Mouse (Mus musculus) embryonic facial prominence, embryonic 13.5 days (tissue): ENCODE results near the gene Cdk8. TPM values are rescaled to one million over a fixed set of nuclear protein-coding genes. Genes with fewer than 3 reads are reported as not detected.

Experiments used
- ATAC-seq: fragments of 200-750 bp; cut with Nextera tagmentation; 2 replicates; pipeline ENCODE4 v1.8.0; 2017; ENCODE audit warnings: low read depth; ENCODE audit not compliant: insufficient number of reproducible peaks, insufficient read depth, low FRiP score, low TSS enrichment
- H3K27ac ChIP-seq: fragments of 300-500 bp; sonication (generic); 2 replicates; pipeline ENCODE4 v1.5.1; 2015; ENCODE audit warnings: moderate library complexity, mild to moderate bottlenecking, inconsistent platforms
- H3K27me3 ChIP-seq: fragments of 300-500 bp; sonication (generic); 2 replicates; pipeline ENCODE4 v1.6.1; 2015; ENCODE audit warnings: mild to moderate bottlenecking, inconsistent platforms
- H3K36me3 ChIP-seq: fragments of 300-500 bp; sonication (generic); 2 replicates; pipeline ENCODE4 v1.6.1; 2015; ENCODE audit warnings: mild to moderate bottlenecking, inconsistent platforms
- H3K4me1 ChIP-seq: fragments of 300-500 bp; sonication (generic); 2 replicates; pipeline ENCODE4 v1.6.1; 2015; ENCODE audit warnings: inconsistent platforms
- H3K4me2 ChIP-seq: fragments of 300-500 bp; sonication (generic); 2 replicates; pipeline ENCODE4 v1.6.1; 2015; ENCODE audit warnings: moderate library complexity, mild to moderate bottlenecking, inconsistent platforms
- H3K4me3 ChIP-seq: fragments of 300-500 bp; sonication (generic); 2 replicates; pipeline ENCODE4 v1.5.1; 2015; ENCODE audit warnings: mild to moderate bottlenecking, inconsistent platforms
- H3K9ac ChIP-seq: fragments of 300-500 bp; sonication (generic); 2 replicates; pipeline ENCODE4 v1.6.1; 2015; ENCODE audit warnings: mild to moderate bottlenecking, inconsistent platforms
- H3K9me3 ChIP-seq: fragments of 300-500 bp; sonication (generic); 2 replicates; pipeline ENCODE4 v1.6.1; 2016; ENCODE audit warnings: inconsistent platforms
- WGBS: fragments of 180-500 bp; shearing (Covaris S2); methylation state at CpG from one replicate; pipeline ENCODE4 v1.1.7; 2015; ENCODE audit warnings: mixed read lengths; 5-methylcytosine and 5-hydroxymethylcytosine counted together
- polyA plus RNA-seq: library from polyadenylated mRNA; unstranded; fragments of >200 nt; fragmentation: Nextera tagmentation; extraction: Ambion mirVana; gene quantifications from 2 replicates; pipeline ENCODE4 v1.2.1, GENCODE M21; 2015

Cdk8 gene
- polyA plus RNA-seq, 1 experiment from 2014 or later = 19.7 TPM

DNA sequence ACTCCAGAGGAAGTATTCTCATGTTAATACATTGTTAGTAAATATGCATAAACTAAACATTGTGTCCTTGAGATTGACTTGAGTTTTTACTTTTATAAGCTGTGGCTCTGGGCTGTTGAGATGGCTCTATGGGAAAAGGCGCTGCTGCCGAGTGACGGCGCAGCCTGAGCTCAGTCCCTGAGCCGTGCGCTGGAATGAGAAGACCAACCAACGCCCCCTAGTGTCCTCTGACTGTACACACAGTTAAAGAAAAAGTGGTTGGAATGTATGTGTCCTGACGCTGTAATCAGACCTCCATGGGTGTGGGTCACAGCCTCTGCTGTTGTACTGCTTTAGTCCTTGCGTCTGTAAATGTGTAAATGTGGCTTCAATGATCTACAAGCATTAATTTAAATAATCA is 29.0 kb downstream of the Cdk8 start:
- H3K4me3 ChIP-seq = no peak overlapping the region
- no peak overlapping the region for H3K4me2 ChIP-seq
- no peak for ATAC-seq
- H3K9ac ChIP-seq = no peak overlapping the region
- peaks cover 4% of the 10 kb centered on the region; the same call in 1 of the 2 replicates for H3K9me3 ChIP-seq
- H3K27ac ChIP-seq = no peak overlapping the region
- no peaks in the 10 kb centered on the region for H3K27me3 ChIP-seq
- peaks cover 26% of the 10 kb centered on the region for H3K36me3 ChIP-seq
- H3K4me1 ChIP-seq = no peaks in the 10 kb centered on the region
- 53% methylated on average over 9 of the region's 9 CpGs for WGBS

DNA sequence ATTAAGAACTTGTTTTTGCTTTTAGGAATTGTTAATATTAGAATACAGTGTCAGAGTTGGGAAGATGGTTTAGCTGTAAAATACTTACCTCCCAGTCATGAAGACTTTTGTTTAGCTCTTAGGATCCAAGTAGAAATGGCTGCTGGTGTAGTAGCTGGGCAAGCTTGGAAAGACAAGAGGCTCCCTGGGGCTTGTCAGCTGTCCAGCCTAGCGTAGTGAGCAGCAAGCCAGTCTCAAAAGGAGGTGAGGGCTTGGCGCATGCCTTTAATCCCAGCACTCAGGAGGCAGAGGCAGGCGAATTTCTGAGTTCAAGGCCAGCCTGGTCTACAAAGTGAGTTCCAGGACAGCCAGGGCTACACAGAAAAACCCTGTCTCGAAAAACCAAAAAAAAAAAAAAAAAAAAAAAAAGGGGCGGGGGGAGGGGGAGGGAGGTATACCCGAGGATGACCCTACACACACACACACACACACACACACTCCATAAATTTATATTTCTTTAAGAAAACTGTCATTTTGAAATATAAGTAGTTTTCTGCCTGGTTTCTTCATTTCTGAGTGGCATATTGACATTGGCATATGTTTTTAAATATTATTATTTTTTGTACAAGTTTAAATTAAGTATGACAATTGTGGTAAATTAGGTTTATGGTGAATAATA is 35.0 kb downstream of the Cdk8 start:
- Histone ChIP-seq H3K27ac (no peak overlapping the region), H3K9ac (no peak overlapping the region), H3K27me3 (no peaks in the 10 kb centered on the region), H3K4me2 (no peak overlapping the region), H3K4me1 (no peaks in the 10 kb centered on the region), H3K36me3 (peaks cover 21% of the 10 kb centered on the region), H3K4me3 (no peak overlapping the region), H3K9me3 (no peaks in the 10 kb centered on the region)
- no peak for ATAC-seq
- 83% methylated on average over 4 of the region's 6 CpGs for WGBS

DNA sequence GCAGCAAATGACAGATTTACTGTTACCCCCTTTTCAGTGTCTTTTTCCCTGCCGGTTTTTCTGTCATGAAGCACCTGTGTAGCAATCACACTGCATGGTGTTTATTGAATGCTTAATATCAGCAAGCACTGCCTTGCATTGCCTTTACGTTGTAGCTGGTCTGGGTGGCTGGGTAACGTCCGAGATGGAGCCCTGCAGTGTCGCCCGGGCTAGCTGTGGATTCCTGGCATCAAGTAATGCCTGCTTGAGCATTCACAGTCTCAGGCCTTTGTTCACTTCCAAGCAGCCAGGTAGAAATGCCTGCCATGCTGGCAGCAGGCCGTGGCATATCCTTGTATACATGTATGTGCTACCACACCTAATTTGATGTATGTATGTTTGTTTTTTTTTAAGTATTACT is 36.7 kb downstream of the Cdk8 start:
- Histone ChIP-seq H3K9me3 (no peaks in the 10 kb centered on the region), H3K4me2 (no peak overlapping the region), H3K4me3 (no peak overlapping the region), H3K9ac (no peak overlapping the region), H3K36me3 (peaks cover 22% of the 10 kb centered on the region), H3K27ac (no peak overlapping the region), H3K27me3 (no peaks in the 10 kb centered on the region), H3K4me1 (no peaks in the 10 kb centered on the region)
- WGBS = 93% methylated on average over 7 of the region's 7 CpGs
- no peak for ATAC-seq

DNA sequence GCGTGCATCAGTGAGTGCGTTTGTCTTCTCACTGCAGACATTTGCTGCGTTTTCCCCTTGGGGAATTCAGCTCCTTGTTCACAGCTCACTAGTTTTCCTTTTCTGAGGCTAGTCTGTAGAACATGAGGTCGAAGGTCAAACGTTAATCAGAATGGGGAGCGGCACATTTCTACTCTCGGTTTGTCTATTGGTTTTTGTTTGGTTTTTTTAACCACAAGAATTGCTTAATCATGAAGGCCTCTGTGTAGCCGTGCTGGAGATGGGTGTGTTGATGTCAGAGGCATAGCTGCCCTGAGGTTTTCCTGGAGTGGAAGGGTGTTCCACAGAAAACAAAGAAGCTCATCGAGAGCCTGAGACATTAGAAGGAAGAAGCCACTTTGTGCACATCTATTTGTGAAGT is 39.6 kb downstream of the Cdk8 start:
- Histone ChIP-seq H3K9me3 (no peaks in the 10 kb centered on the region), H3K4me3 (no peak overlapping the region), H3K4me1 (no peaks in the 10 kb centered on the region), H3K27me3 (no peaks in the 10 kb centered on the region), H3K4me2 (no peak overlapping the region), H3K27ac (no peak overlapping the region), H3K9ac (no peak overlapping the region), H3K36me3 (peaks cover 34% of the 10 kb centered on the region)
- no peak for ATAC-seq
- WGBS = 91% methylated on average over 9 of the region's 9 CpGs

DNA sequence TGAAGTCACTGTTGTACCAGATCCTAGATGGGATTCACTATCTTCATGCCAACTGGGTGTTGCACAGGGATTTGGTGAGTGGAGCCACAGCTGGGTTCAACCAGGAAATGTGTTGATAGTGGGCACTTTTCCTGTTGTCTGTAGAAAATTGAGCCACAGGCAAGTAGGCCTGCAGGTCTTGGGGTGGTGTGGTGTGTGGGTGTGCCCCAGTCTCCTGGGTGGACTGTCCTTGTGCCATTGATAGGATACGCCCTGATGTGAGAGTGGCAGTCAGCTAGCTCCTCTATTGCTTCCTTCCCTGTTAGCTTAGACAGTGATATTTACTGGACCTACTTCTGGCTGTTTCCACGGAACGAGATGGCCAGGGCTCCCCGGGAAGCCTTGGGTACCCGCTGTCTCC is 40.6 kb downstream of the Cdk8 start:
- no peak for ATAC-seq
- 91% methylated on average over 5 of the region's 5 CpGs for WGBS
- H3K9ac ChIP-seq = no peak overlapping the region
- H3K27ac ChIP-seq = no peak overlapping the region
- no peak overlapping the region for H3K4me2 ChIP-seq
- H3K4me3 ChIP-seq = no peak overlapping the region
- H3K9me3 ChIP-seq = no peaks in the 10 kb centered on the region
- peaks cover 38% of the 10 kb centered on the region for H3K36me3 ChIP-seq
- H3K27me3 ChIP-seq = no peaks in the 10 kb centered on the region
- no peaks in the 10 kb centered on the region for H3K4me1 ChIP-seq

DNA sequence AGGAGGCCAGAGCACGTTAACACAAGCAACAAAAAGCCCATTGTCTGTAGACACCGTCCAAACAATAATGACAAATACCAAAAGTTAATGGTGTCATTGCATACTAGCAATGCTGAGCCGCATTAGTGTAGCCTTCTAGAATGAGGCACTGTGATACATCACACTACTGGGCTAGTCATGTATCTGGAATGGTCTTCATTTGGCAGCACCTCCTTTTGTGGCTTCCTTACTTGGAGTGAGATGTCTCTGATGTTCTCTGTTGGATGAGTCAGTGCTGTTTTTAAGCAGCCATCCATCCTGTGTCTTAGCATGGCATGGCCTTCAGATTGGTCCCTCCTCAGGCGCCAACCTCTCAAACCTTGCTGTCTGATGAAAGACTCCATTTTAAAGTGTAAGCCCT is 42.1 kb downstream of the Cdk8 start:
- Histone ChIP-seq H3K4me1 (no peaks in the 10 kb centered on the region), H3K27me3 (no peaks in the 10 kb centered on the region), H3K36me3 (peaks cover 38% of the 10 kb centered on the region), H3K4me3 (no peak overlapping the region), H3K27ac (no peak overlapping the region), H3K4me2 (no peak overlapping the region), H3K9ac (no peak overlapping the region), H3K9me3 (no peaks in the 10 kb centered on the region)
- no peak for ATAC-seq
- 88% methylated on average over 4 of the region's 4 CpGs for WGBS

DNA sequence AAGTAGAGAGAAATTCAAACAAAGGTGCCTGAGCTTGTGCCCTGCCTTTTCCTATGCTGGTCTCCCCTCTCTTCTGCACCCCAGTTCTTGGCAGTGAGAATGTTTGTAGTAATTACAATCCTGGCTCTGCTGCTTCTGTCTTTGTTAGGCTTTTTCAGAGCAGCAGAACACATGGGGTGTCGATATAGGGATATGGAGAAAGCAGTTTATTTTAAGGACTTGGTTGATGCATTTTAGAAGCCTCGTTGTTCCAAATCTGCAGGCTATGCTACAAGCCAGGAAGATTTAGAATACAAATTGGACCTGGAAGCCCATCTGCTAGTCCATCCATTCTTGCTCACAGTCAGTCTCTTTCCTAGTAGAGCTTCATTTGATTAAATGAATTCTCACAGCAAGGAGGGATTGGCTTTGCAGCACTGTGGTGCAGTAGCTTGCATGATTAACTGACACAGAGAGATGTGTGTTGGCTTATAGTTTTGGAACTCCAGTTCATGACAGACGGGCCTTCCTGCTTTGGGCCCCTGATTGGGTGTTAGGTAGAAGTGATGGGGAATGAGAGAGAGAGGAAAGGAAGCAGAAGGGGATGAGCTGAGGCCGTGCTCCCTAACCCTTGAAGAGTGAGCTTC is 43.5 kb downstream of the Cdk8 start:
- no peak overlapping the region for H3K4me2 ChIP-seq
- H3K4me1 ChIP-seq = no peaks in the 10 kb centered on the region
- no peak overlapping the region for H3K4me3 ChIP-seq
- peaks cover 39% of the 10 kb centered on the region for H3K36me3 ChIP-seq
- H3K9ac ChIP-seq = no peak overlapping the region
- 85% methylated on average over 4 of the region's 4 CpGs for WGBS
- H3K27me3 ChIP-seq = no peaks in the 10 kb centered on the region
- no peaks in the 10 kb centered on the region for H3K9me3 ChIP-seq
- no peak overlapping the region for H3K27ac ChIP-seq
- no peak for ATAC-seq

DNA sequence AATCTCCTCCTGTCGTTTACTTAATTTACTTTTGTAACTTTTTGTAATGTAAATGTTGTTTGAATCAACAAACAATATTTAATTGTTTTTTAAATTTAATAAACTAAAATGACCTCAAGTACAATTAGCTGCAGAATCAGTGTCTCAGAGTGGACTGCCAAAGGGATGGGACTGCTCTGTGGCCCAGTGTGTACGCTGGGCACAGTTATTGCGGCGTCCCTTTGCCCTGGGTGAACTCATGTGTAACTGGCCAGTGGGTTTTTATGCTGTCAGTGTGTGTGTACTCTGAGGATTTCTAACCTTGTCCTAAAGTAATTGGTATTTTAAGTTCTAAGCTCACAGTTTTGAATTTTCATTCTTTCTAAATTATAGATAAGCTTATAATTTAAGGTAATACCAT is 46.5 kb downstream of the Cdk8 start:
- no peak for ATAC-seq
- Histone ChIP-seq H3K9ac (no peak overlapping the region), H3K4me2 (no peak overlapping the region), H3K9me3 (no peaks in the 10 kb centered on the region), H3K27ac (no peak overlapping the region), H3K27me3 (no peaks in the 10 kb centered on the region), H3K4me3 (no peak overlapping the region), H3K36me3 (peaks cover 23% of the 10 kb centered on the region), H3K4me1 (no peaks in the 10 kb centered on the region)
- 90% methylated on average over 4 of the region's 4 CpGs for whole genome bisulfite sequencing

DNA sequence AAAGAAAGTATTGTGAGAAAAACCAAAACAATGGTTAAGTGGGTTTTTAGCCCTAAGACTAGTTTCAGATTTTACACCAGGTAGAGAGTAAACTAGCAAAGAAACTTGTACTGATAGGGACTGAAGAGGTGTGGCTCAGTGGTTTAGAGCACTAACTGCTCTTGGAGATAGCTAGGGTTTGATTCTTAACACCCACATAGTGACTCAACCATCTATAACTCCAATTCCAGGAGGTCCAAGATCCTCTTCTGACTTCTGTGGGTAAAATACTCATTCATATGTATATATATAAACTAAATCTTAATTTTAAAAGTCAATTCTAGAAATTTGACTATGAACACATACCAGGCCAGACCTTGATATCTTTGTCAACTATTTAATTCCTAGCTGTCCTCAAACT is 49.0 kb downstream of the Cdk8 start:
- no peak overlapping the region for H3K4me2 ChIP-seq
- H3K27me3 ChIP-seq = no peaks in the 10 kb centered on the region
- no peaks in the 10 kb centered on the region for H3K4me1 ChIP-seq
- peaks cover 19% of the 10 kb centered on the region for H3K36me3 ChIP-seq
- no peaks in the 10 kb centered on the region for H3K9me3 ChIP-seq
- no peak overlapping the region for H3K9ac ChIP-seq
- no peak overlapping the region for H3K27ac ChIP-seq
- no peak for ATAC-seq
- H3K4me3 ChIP-seq = no peak overlapping the region

DNA sequence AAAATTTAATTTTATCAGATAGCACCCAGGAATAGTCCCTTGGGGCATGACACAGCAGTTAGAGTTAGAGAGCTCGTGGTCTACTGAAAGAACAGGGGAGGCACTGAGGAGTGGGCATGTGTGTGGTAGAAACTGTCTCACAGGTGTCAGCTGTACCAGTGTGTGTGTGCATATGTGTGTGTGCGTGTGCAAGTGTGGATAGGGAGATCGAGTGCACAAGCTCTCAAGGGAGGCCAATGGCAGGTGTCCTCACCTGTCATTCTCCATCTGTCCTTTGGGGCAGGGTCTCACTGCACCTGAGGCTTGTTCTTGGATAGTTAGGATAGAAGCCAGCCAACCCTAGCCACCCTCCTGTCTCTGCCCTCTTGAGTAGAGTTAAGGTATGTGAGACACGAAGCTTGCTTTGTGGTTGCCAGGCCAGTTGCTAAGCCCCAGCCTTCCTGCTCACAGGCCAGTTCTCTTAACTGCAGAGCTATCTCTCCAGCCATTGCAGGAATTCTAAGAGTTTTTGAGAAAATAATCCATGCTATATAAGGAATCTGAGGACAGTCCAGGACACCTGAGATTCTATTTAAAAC is 50.3 kb downstream of the Cdk8 start:
- no peaks in the 10 kb centered on the region for H3K27me3 ChIP-seq
- H3K4me3 ChIP-seq = no peak overlapping the region
- H3K27ac ChIP-seq = no peak overlapping the region
- H3K36me3 ChIP-seq = peaks cover 21% of the 10 kb centered on the region
- no peaks in the 10 kb centered on the region for H3K4me1 ChIP-seq
- H3K9ac ChIP-seq = no peak overlapping the region
- no peak for ATAC-seq
- no peak overlapping the region for H3K4me2 ChIP-seq
- WGBS = 77% methylated on average over 4 of the region's 4 CpGs
- H3K9me3 ChIP-seq = no peaks in the 10 kb centered on the region

DNA sequence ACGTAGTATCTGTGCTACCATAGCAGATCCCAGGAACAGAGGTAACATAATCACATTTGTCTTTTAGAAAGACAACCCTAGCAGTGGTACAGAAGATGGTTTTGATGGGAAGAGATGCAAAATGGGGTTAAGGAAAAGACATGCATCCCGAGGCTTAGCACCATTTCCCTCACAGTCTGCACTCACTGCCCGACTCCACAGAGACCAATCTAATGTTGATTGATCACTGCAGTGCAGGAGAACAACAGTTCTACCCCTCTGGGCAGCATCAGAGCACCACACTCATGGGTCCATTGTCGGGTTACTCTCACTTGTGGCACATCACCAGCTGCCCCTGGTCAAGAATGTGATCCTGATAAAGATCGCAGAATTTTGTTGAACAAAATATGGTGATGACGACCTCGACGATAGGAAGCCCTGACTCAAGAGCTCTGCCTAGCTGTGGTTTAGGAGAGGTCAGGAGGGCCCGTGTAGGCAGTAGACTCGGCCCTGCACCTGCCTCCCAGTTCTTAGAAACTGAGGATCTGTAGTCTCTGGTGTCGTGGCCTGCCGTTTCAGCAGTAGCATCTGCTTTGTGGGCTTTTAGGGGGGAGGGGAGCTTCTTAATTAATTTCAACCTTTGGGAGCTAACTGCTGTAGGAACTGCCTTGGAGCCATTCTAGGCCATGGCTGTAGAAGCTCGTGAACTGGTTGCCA is 51.0 kb downstream of the Cdk8 start:
- Histone ChIP-seq H3K36me3 (peaks cover 28% of the 10 kb centered on the region), H3K27me3 (no peaks in the 10 kb centered on the region), H3K9me3 (no peaks in the 10 kb centered on the region), H3K27ac (no peak overlapping the region), H3K4me1 (no peaks in the 10 kb centered on the region), H3K4me3 (no peak overlapping the region), H3K4me2 (no peak overlapping the region), H3K9ac (no peak overlapping the region)
- no peak for ATAC-seq
- 76% methylated on average over 13 of the region's 13 CpGs for WGBS

DNA sequence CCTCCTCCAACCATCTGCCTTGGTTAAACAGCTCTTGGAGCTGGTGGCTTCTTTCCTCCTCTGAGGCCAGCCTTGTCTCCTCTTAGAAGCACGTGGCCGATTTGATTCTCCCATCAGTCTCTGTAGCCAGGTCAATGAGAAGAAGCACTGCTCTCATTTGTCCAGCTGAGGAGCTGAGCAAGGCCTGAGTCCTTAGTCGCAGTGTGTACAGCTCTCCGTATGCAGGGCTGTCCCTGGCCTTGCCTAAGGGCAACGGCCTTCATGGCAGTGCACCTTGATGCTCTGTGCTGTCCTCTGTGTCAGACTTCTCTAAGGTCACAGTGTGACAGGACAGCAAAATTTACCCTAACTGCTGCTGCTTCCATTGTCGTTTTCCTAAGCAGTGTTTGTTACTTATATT is 52.9 kb downstream of the Cdk8 start:
- Histone ChIP-seq H3K36me3 (peaks cover 40% of the 10 kb centered on the region), H3K9me3 (no peaks in the 10 kb centered on the region), H3K4me3 (no peak overlapping the region), H3K27me3 (no peaks in the 10 kb centered on the region), H3K4me2 (no peak overlapping the region), H3K9ac (no peak overlapping the region), H3K27ac (no peak overlapping the region), H3K4me1 (no peaks in the 10 kb centered on the region)
- no peak for ATAC-seq
- 84% methylated on average over 6 of the region's 6 CpGs for WGBS
